Comparison of ENCODE assay signal across 27 mouse cellular contexts in the genomic region with DNA sequence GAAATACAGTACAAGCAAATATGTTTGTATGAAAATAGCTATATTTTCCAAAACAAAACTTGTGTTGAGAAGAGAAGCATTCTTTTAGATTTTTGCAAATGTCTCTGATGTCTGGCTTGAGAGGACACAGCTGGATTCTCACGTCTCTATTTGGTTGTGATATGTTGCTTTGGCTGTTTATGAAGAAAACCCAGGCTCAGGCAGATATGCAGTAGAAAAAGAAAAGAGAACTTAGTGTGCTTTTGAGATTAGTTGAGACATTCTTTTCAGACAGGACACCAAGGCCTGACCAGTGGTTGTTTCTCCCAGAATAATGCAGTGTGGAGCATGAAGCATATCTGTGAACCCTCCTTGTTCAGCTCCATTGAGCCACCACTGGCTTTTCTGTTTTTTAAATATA.
DNase-seq lines count a peak whose midpoint lies in the region; ATAC-seq and TF ChIP-seq lines count a peak whose summit lies in the region.
"Had no signal": no experiment of that assay in that cellular context is flagged by ENCODE, and none has a peak within 500 bp of the region (broad histone marks: within the 10 kb centered on the region; RNA-seq: fewer than 3 reads in every experiment).

No protein-coding gene starts in this region.

- POLR2A ChIA-PET in Patski (lab: Charles Lee), result no interaction called here

- H3K4me3 ChIP-seq in kidney, adult 2 months (ENCODE audit: insufficient read depth, low read depth, low read length), result no peak overlapping the region
- H3K4me3 ChIP-seq in kidney, embryonic 14.5 days (ENCODE audit: low read length), result no peak overlapping the region
- no peak overlapping the region for H3K4me3 ChIP-seq in kidney, embryonic 16.5 days (ENCODE audit: low read length)
- no peak overlapping the region for H3K4me3 ChIP-seq in lung, embryonic 16.5 days (ENCODE audit: low read length)
- H3K4me3 ChIP-seq in lung, adult 2 months (replicated peaks; ENCODE audit: extremely low read depth, low read depth, low read length), result no peak overlapping the region
- no peak overlapping the region for H3K4me3 ChIP-seq in hindbrain, embryonic 12.5 days
- H3K4me3 ChIP-seq: embryonic facial prominence, embryonic 12.5 days; embryonic facial prominence, embryonic 15.5 days; gastrocnemius, adult 2 months; heart, embryonic 13.5 days; hindbrain, embryonic 15.5 days had no signal

- H3K27ac ChIP-seq in kidney, adult 2 months (ENCODE audit: insufficient read depth, low read depth, low read length), result no peak overlapping the region; the same call in 1 of the 2 replicates
- no peak overlapping the region for H3K27ac ChIP-seq in kidney, embryonic 14.5 days (ENCODE audit: low read depth, low read length)
- H3K27ac ChIP-seq in kidney, embryonic 16.5 days (ENCODE audit: low read length), result no peak overlapping the region
- peak overlapping the region; percentile 63 for H3K27ac ChIP-seq in lung, embryonic 16.5 days (ENCODE audit: low read length)
- H3K27ac ChIP-seq in hindbrain, embryonic 12.5 days, result no peak overlapping the region
- H3K27ac ChIP-seq: embryonic facial prominence, embryonic 12.5 days; embryonic facial prominence, embryonic 15.5 days; gastrocnemius, adult 2 months; heart, embryonic 13.5 days; hindbrain, embryonic 15.5 days had no signal

- peak; percentile 4 for DNase-seq in kidney, adult 2 months
- DNase-seq in kidney, postnatal 10 days, result peak; percentile 7
- no peak for DNase-seq in lung, adult 2 months
- DNase-seq in Patski (ENCODE audit: low read depth, low spot score), result peak; percentile 10
- DNase-seq: adrenal gland, adult 2 months; adrenal gland, postnatal 14 days; B cell, adult 2 months; cerebellum, adult 11 months; cerebellum, adult 2 months; cerebellum, adult 9-11 months; cerebellum, postnatal 25 days; forebrain, postnatal 0 days; gastrocnemius, adult 2 months; gastrocnemius, postnatal 14 days; heart, postnatal 14 days; heart, postnatal 4 days had no signal

- no peak for TF ChIP-seq POLR2A in kidney, adult 2 months (IDR thresholded peaks at IDR 0.05; ENCODE audit: low read depth, low read length)
- no peak for TF ChIP-seq POLR2A in lung, adult 2 months (IDR thresholded peaks at IDR 0.05; ENCODE audit: borderline replicate concordance, extremely low read depth, low read depth, low read length)

- H3K4me2 ChIP-seq in kidney, embryonic 14.5 days (replicated peaks; ENCODE audit: low read depth, low read length), result no peak overlapping the region
- no peak overlapping the region for H3K4me2 ChIP-seq in kidney, embryonic 16.5 days (replicated peaks; ENCODE audit: low read depth, low read length)
- H3K4me2 ChIP-seq in lung, embryonic 16.5 days (ENCODE audit: low read depth, low read length), result no peak overlapping the region
- H3K4me2 ChIP-seq in hindbrain, embryonic 12.5 days (replicated peaks), result no peak overlapping the region
- H3K4me2 ChIP-seq: embryonic facial prominence, embryonic 12.5 days; embryonic facial prominence, embryonic 15.5 days; heart, embryonic 13.5 days; hindbrain, embryonic 15.5 days had no signal

- CTCF ChIA-PET in Patski (lab: Charles Lee), result no interaction called here

- in situ Hi-C loops in Patski (cut with MboI; ENCODE audit: low pct_unique_long_range_greater_than_20kb), result no loop called here

- no peaks in the 10 kb centered on the region for H3K36me3 ChIP-seq in kidney, adult 2 months (ENCODE audit: control insufficient read depth, insufficient read depth, low read length)
- no peaks in the 10 kb centered on the region for H3K36me3 ChIP-seq in kidney, embryonic 14.5 days (ENCODE audit: control insufficient read depth, insufficient read depth, low read length)
- H3K36me3 ChIP-seq in kidney, embryonic 16.5 days (ENCODE audit: insufficient read depth, low read length), result no peaks in the 10 kb centered on the region
- H3K36me3 ChIP-seq in lung, embryonic 16.5 days (ENCODE audit: control insufficient read depth, insufficient read depth, low read length), result no peaks in the 10 kb centered on the region
- no peaks in the 10 kb centered on the region for H3K36me3 ChIP-seq in hindbrain, embryonic 12.5 days
- H3K36me3 ChIP-seq: embryonic facial prominence, embryonic 12.5 days; embryonic facial prominence, embryonic 15.5 days; G1E; heart, embryonic 13.5 days; hindbrain, embryonic 15.5 days had no signal

- H3K9me3 ChIP-seq in kidney, embryonic 14.5 days (ENCODE audit: control insufficient read depth, low read length), result no peaks in the 10 kb centered on the region
- H3K9me3 ChIP-seq in kidney, embryonic 16.5 days (ENCODE audit: low read length), result no peaks in the 10 kb centered on the region
- no peaks in the 10 kb centered on the region for H3K9me3 ChIP-seq in lung, embryonic 16.5 days (ENCODE audit: control insufficient read depth, low read length)
- no peaks in the 10 kb centered on the region for H3K9me3 ChIP-seq in hindbrain, embryonic 12.5 days (replicated peaks)
- H3K9me3 ChIP-seq: embryonic facial prominence, embryonic 12.5 days; embryonic facial prominence, embryonic 15.5 days; G1E; heart, embryonic 13.5 days; hindbrain, embryonic 15.5 days had no signal

- ATAC-seq in kidney, embryonic 14.5 days (ENCODE audit: low FRiP score, low TSS enrichment), result no peak
- ATAC-seq in kidney, embryonic 16.5 days (ENCODE audit: low FRiP score, low TSS enrichment), result no peak
- ATAC-seq in lung, embryonic 16.5 days (ENCODE audit: low read depth), result peak; percentile 57
- peak; percentile 54 for ATAC-seq in Patski
- no peak for ATAC-seq in hindbrain, embryonic 12.5 days (ENCODE audit: low FRiP score)
- ATAC-seq: forebrain, embryonic 14.5 days; forebrain, postnatal 0 days had no signal

- no peaks in the 10 kb centered on the region for H3K27me3 ChIP-seq in kidney, adult 2 months (replicated peaks; ENCODE audit: control insufficient read depth, insufficient read depth, low read length)
- no peaks in the 10 kb centered on the region for H3K27me3 ChIP-seq in kidney, embryonic 14.5 days (ENCODE audit: control insufficient read depth, insufficient read depth, low read length)
- no peaks in the 10 kb centered on the region; the same call in 1 of the 2 replicates for H3K27me3 ChIP-seq in kidney, embryonic 16.5 days (ENCODE audit: insufficient read depth, low read length)
- H3K27me3 ChIP-seq in lung, embryonic 16.5 days (ENCODE audit: control insufficient read depth, insufficient read depth, low read depth, low read length), result no peaks in the 10 kb centered on the region
- peaks cover 15% of the 10 kb centered on the region for H3K27me3 ChIP-seq in Patski
- H3K27me3 ChIP-seq in hindbrain, embryonic 12.5 days, result no peaks in the 10 kb centered on the region
- H3K27me3 ChIP-seq: CH12.LX; embryonic facial prominence, embryonic 12.5 days; embryonic facial prominence, embryonic 15.5 days; heart, embryonic 13.5 days; hindbrain, embryonic 15.5 days had no signal

- 69% methylated on average over 1 of the region's 1 CpGs for WGBS in kidney, adult 2 months
- WGBS in kidney, embryonic 14.5 days, result 61% methylated on average over 1 of the region's 1 CpGs
- WGBS in kidney, embryonic 16.5 days, result 56% methylated on average over 1 of the region's 1 CpGs
- WGBS in lung, embryonic 16.5 days, result 52% methylated on average over 1 of the region's 1 CpGs
- WGBS in lung, adult 2 months, result 61% methylated on average over 1 of the region's 1 CpGs
- 79% methylated on average over 1 of the region's 1 CpGs for WGBS in hindbrain, embryonic 12.5 days

- TF ChIP-seq CTCF in kidney, adult 2 months (conservative IDR thresholded peaks at IDR 0.05; ENCODE audit: insufficient read depth, insufficient read length, low read depth, low read length), result no peak
- no peak for TF ChIP-seq CTCF in lung, adult 2 months (IDR thresholded peaks at IDR 0.05; ENCODE audit: insufficient read depth, low read length)
- TF ChIP-seq CTCF in Patski (IDR thresholded peaks at IDR 0.05), result no peak

- H3K9ac ChIP-seq in kidney, embryonic 14.5 days (ENCODE audit: low read depth, low read length), result no peak overlapping the region
- no peak overlapping the region for H3K9ac ChIP-seq in kidney, embryonic 16.5 days (replicated peaks; ENCODE audit: low read length)
- no peak overlapping the region for H3K9ac ChIP-seq in lung, embryonic 16.5 days (ENCODE audit: low read length)
- no peak overlapping the region for H3K9ac ChIP-seq in hindbrain, embryonic 12.5 days
- H3K9ac ChIP-seq: embryonic facial prominence, embryonic 12.5 days; embryonic facial prominence, embryonic 15.5 days; forebrain, postnatal 0 days; heart, embryonic 13.5 days; hindbrain, embryonic 15.5 days had no signal

- no peaks in the 10 kb centered on the region for H3K4me1 ChIP-seq in kidney, adult 2 months (ENCODE audit: control insufficient read depth, insufficient read depth, low read length)
- no peaks in the 10 kb centered on the region for H3K4me1 ChIP-seq in kidney, embryonic 14.5 days (ENCODE audit: control insufficient read depth, insufficient read depth, low read length)
- H3K4me1 ChIP-seq in kidney, embryonic 16.5 days (ENCODE audit: insufficient read depth, low read length), result no peaks in the 10 kb centered on the region
- H3K4me1 ChIP-seq in lung, embryonic 16.5 days (replicated peaks; ENCODE audit: control insufficient read depth, insufficient read depth, low read length), result no peaks in the 10 kb centered on the region
- H3K4me1 ChIP-seq in lung, adult 2 months (ENCODE audit: control insufficient read depth, insufficient read depth, low read length), result no peaks in the 10 kb centered on the region
- no peaks in the 10 kb centered on the region for H3K4me1 ChIP-seq in hindbrain, embryonic 12.5 days
- H3K4me1 ChIP-seq: embryonic facial prominence, embryonic 12.5 days; embryonic facial prominence, embryonic 15.5 days; heart, embryonic 13.5 days; hindbrain, embryonic 15.5 days had no signal

Comparison
In these comparisons a context has a peak if more than half of its experiments do, and no peak if none do; other contexts are left out.
1. ATAC-seq: peak in lung, embryonic 16.5 days (single experiment) and Patski (single experiment); none in kidney, embryonic 14.5 days (single experiment), kidney, embryonic 16.5 days (single experiment) and hindbrain, embryonic 12.5 days (single experiment).